Mouse (Mus musculus): ENCODE results near the gene Foxn1. TPM values are rescaled to one million over a fixed set of nuclear protein-coding genes. Genes with fewer than 3 reads are reported as not detected.

The Foxn1 gene
- polyA plus RNA-seq, 1 experiment from 2014 or later = not detected

DNA sequence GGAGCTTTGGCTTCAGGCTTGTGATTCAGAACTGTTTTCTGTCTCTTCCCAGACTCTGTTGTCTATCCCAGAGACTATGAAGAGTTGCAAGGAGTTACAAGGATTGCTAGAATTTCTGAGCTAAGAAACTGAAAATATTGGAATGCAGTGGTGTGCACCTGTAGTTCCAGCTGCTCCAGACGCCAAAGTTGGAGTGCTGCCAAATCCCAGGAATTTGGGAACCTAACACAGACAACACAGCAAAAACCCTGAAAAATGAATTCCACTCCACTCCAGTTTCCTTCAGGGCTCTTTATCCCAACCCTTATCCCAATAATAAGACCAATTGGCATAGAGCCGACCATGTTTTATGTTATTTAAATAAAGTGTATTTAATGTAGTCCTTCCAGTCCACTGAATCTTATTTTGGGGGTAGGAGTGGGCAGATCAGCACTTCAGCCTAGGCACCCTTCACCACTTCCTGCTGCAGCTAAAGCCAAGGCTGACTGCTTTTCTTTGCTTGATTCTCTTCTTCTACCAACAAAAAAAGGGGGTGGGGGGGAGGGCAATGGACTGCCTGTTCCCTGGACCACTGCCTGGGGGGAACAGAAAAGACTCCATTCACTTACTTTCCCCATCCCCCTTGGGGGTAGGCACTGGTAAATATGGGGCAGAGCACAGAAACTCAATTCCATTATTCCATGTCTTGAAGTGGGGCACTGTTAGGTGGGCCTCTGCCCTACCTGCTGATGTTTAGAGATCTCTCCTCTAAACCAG lies 64.1 kb downstream of the Foxn1 start:
- Histone ChIP-seq H3K9ac (ENCODE audit: low read length) (no peak overlapping the region), H3K36me3 (ENCODE audit: control insufficient read depth, insufficient read depth, low read length) (peaks cover 18% of the 10 kb centered on the region; the same call in 1 of the 2 replicates), H3K9me3 (ENCODE audit: control insufficient read depth, low read length) (no peaks in the 10 kb centered on the region), H3K4me2 (ENCODE audit: low read depth, low read length, severe bottlenecking) (no peak overlapping the region), H3K27ac (ENCODE audit: low read depth, low read length) (no peak overlapping the region), H3K4me3 (ENCODE audit: low read depth, low read length) (no peak overlapping the region), H3K4me1 (replicated peaks; ENCODE audit: control insufficient read depth, insufficient read depth, low read length) (peaks cover 4% of the 10 kb centered on the region; the same call in 1 of the 2 replicates), H3K27me3 (ENCODE audit: control insufficient read depth, insufficient read depth, low read length) (no peaks in the 10 kb centered on the region)
- DNase-seq (ENCODE audit: low spot score) (no peak), ATAC-seq (replicated peaks; ENCODE audit: low FRiP score) (0 out of 2 replicates have a peak, but pooled peaks have one; percentile 12)
- 62% methylated on average over 2 of the region's 2 CpGs for WGBS

DNA sequence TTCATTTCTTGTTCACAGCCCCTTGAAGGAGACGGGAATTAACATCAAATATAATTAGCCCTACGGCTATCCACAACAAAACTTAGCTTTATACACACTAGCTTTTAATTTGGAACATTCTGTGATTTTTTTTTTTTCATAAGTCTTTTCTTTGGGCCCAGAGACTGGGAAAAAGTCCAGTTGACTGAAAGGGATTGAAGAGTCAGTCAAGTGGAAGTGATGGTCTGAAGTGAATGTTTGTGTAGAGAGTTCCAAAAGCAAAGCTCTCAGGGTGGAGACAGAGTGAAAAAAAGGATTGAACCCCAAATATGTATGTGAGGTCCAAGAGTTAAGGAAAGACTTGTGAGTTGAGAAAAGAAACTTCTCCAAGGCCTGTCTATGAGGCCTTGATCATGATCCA lies 67.9 kb downstream of the Foxn1 start:
- Histone ChIP-seq H3K4me2 (ENCODE audit: low read depth, low read length, severe bottlenecking) (no peak overlapping the region), H3K4me1 (replicated peaks; ENCODE audit: control insufficient read depth, insufficient read depth, low read length) (peaks cover 4% of the 10 kb centered on the region; the same call in 1 of the 2 replicates), H3K9ac (ENCODE audit: low read length) (no peak overlapping the region), H3K36me3 (ENCODE audit: control insufficient read depth, insufficient read depth, low read length) (peaks cover 41% of the 10 kb centered on the region), H3K27me3 (ENCODE audit: control insufficient read depth, insufficient read depth, low read length) (no peaks in the 10 kb centered on the region), H3K9me3 (ENCODE audit: control insufficient read depth, low read length) (no peaks in the 10 kb centered on the region), H3K4me3 (ENCODE audit: low read depth, low read length) (no peak overlapping the region), H3K27ac (ENCODE audit: low read depth, low read length) (no peak overlapping the region)
- 78% methylated on average over 2 of the region's 2 CpGs for WGBS
- no peak for ATAC-seq (replicated peaks; ENCODE audit: low FRiP score)
- no peak for DNase-seq (ENCODE audit: low spot score)

DNA sequence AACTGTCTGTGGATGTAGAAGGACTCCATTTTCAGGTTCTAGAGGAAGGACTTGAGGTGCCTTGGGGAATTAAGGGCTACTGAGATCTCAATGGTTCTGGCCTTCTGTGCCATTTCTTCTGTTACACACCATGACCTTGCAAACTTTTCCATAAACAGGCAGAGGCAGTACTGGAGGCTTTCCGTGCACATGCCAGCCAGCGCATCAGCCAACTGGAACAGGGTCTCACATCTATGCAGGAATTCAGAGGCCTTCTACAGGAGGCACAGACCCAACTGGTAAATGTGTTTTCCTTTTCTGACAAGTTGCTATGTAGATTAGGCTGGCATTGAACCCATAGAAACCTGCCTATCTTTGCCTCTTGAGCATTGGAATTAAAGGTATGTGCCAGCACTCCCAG lies 72.7 kb downstream of the Foxn1 start:
- no peaks in the 10 kb centered on the region for H3K4me1 ChIP-seq (replicated peaks; ENCODE audit: control insufficient read depth, insufficient read depth, low read length)
- no peak overlapping the region for H3K9ac ChIP-seq (ENCODE audit: low read length)
- DNase-seq (ENCODE audit: low spot score) (no peak), ATAC-seq (replicated peaks; ENCODE audit: low FRiP score) (no peak)
- no peak overlapping the region for H3K4me2 ChIP-seq (ENCODE audit: low read depth, low read length, severe bottlenecking)
- no peak overlapping the region for H3K27ac ChIP-seq (ENCODE audit: low read depth, low read length)
- H3K4me3 ChIP-seq (ENCODE audit: low read depth, low read length) = no peak overlapping the region
- WGBS = 95% methylated on average over 2 of the region's 2 CpGs
- peaks cover 46% of the 10 kb centered on the region for H3K36me3 ChIP-seq (ENCODE audit: control insufficient read depth, insufficient read depth, low read length)
- no peaks in the 10 kb centered on the region for H3K27me3 ChIP-seq (ENCODE audit: control insufficient read depth, insufficient read depth, low read length)
- H3K9me3 ChIP-seq (ENCODE audit: control insufficient read depth, low read length) = no peaks in the 10 kb centered on the region

DNA sequence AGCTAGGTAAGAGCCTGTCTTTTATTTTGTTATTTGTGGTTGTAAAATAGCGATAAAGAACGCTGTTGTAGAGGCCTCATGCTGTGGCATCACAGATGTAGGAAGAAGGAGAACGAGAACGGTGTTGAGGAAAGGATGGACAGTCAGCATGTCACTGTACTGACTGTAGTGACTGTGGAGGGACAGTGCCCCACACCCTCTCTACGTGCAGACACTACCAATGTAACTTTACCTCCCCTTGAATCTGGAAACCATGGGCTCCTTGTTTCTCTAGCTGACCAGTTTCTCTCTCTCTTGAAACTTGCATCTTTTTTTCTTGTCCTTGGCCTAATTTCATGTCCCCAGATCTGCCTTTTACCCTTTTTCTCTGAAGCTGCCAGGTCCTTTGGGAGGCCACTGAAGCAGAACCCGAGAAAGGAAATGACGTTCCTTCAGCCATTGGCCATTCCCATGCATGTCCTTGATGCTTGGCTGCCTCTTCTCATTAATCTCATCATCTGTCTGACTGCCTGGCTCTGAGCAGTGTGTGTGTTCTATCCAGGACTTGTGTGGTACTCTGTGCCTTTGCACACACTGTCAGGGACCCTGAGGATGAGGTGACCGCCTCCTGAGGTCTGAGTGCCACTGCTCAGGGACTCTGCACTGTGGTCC lies 75.4 kb downstream of the Foxn1 start:
- Histone ChIP-seq H3K4me1 (replicated peaks; ENCODE audit: control insufficient read depth, insufficient read depth, low read length) (no peaks in the 10 kb centered on the region), H3K36me3 (ENCODE audit: control insufficient read depth, insufficient read depth, low read length) (peaks cover 31% of the 10 kb centered on the region), H3K27ac (ENCODE audit: low read depth, low read length) (no peak overlapping the region), H3K9me3 (ENCODE audit: control insufficient read depth, low read length) (no peaks in the 10 kb centered on the region), H3K4me2 (ENCODE audit: low read depth, low read length, severe bottlenecking) (no peak overlapping the region), H3K27me3 (ENCODE audit: control insufficient read depth, insufficient read depth, low read length) (no peaks in the 10 kb centered on the region), H3K4me3 (ENCODE audit: low read depth, low read length) (no peak overlapping the region), H3K9ac (ENCODE audit: low read length) (no peak overlapping the region)
- ATAC-seq (replicated peaks; ENCODE audit: low FRiP score) = no peak
- 91% methylated on average over 8 of the region's 8 CpGs for WGBS
- no peak for DNase-seq (ENCODE audit: low spot score)

Other genes starting within 250 kb of the Foxn1 start
- 77.7 and 79.6 TPM in 2 replicates for gene Traf4, start 221.0 kb downstream of the Foxn1 start, polyA plus RNA-seq (2014; fragmentation: Nextera tagmentation; extraction: Ambion mirVana)
- gene Nek8, start 209.9 kb downstream of the Foxn1 start, polyA plus RNA-seq (2014; fragmentation: Nextera tagmentation; extraction: Ambion mirVana) = 7.6 and 9.6 TPM in 2 replicates
- 7.1 and 9.9 TPM in 2 replicates for gene Tlcd1, start 209.8 kb downstream of the Foxn1 start, polyA plus RNA-seq (2014; fragmentation: Nextera tagmentation; extraction: Ambion mirVana)
- 1,094 and 1,161 TPM in 2 replicates for gene Rpl23a, start 203.0 kb downstream of the Foxn1 start, polyA plus RNA-seq (2014; fragmentation: Nextera tagmentation; extraction: Ambion mirVana)
- gene Rab34, start 198.1 kb downstream of the Foxn1 start, polyA plus RNA-seq (2014; fragmentation: Nextera tagmentation; extraction: Ambion mirVana) = 54.7 and 58.8 TPM in 2 replicates
- 1.4 and 1.6 TPM in 2 replicates for gene Proca1, start 193.2 kb downstream of the Foxn1 start, polyA plus RNA-seq (2014; fragmentation: Nextera tagmentation; extraction: Ambion mirVana)
- gene Sdf2, start 140.8 kb downstream of the Foxn1 start, polyA plus RNA-seq (2014; fragmentation: Nextera tagmentation; extraction: Ambion mirVana) = 41.0 and 52.3 TPM in 2 replicates
- gene Supt6, start 140.6 kb downstream of the Foxn1 start, polyA plus RNA-seq (2014; fragmentation: Nextera tagmentation; extraction: Ambion mirVana) = 33.7 and 34.0 TPM in 2 replicates
- gene 2610507B11Rik, start 124.8 kb downstream of the Foxn1 start, polyA plus RNA-seq (2014; fragmentation: Nextera tagmentation; extraction: Ambion mirVana) = 75.1 and 84.6 TPM in 2 replicates
- 0.21 and 0.87 TPM in 2 replicates for gene BC030499, start 95.7 kb downstream of the Foxn1 start, polyA plus RNA-seq (2014; fragmentation: Nextera tagmentation; extraction: Ambion mirVana)
- gene Spag5, start 85.0 kb downstream of the Foxn1 start, polyA plus RNA-seq (2014; fragmentation: Nextera tagmentation; extraction: Ambion mirVana) = 75.5 and 76.1 TPM in 2 replicates
- gene Aldoc, start 63.6 kb downstream of the Foxn1 start, polyA plus RNA-seq (2014; fragmentation: Nextera tagmentation; extraction: Ambion mirVana) = 3.3 and 7.4 TPM in 2 replicates
- 69.6 and 70.3 TPM in 2 replicates for gene Pigs, start 58.1 kb downstream of the Foxn1 start, polyA plus RNA-seq (2014; fragmentation: Nextera tagmentation; extraction: Ambion mirVana)
- gene Unc119, start 43.1 kb downstream of the Foxn1 start, polyA plus RNA-seq (2014; fragmentation: Nextera tagmentation; extraction: Ambion mirVana) = 73.2 and 77.4 TPM in 2 replicates
- gene Slc13a2, start 35.7 kb upstream of the Foxn1 start, polyA plus RNA-seq (2014; fragmentation: Nextera tagmentation; extraction: Ambion mirVana) = not detected in 2 replicates
- gene Slc46a1, start 79.1 kb upstream of the Foxn1 start, polyA plus RNA-seq (2014; fragmentation: Nextera tagmentation; extraction: Ambion mirVana) = 18.4 TPM in 2 replicates
- 18.4 and 24.9 TPM in 2 replicates for gene Sarm1, start 111.2 kb upstream of the Foxn1 start, polyA plus RNA-seq (2014; fragmentation: Nextera tagmentation; extraction: Ambion mirVana)
- gene Vtn, start 112.5 kb upstream of the Foxn1 start, polyA plus RNA-seq (2014; fragmentation: Nextera tagmentation; extraction: Ambion mirVana) = 36.3 and 38.6 TPM in 2 replicates
- not detected in 2 replicates for gene Sebox, start 116.9 kb upstream of the Foxn1 start, polyA plus RNA-seq (2014; fragmentation: Nextera tagmentation; extraction: Ambion mirVana)
- 77.1 and 77.2 TPM in 2 replicates for gene Tmem199, start 125.6 kb upstream of the Foxn1 start, polyA plus RNA-seq (2014; fragmentation: Nextera tagmentation; extraction: Ambion mirVana)
- gene Poldip2, start 125.6 kb upstream of the Foxn1 start, polyA plus RNA-seq (2014; fragmentation: Nextera tagmentation; extraction: Ambion mirVana) = 144 and 155 TPM in 2 replicates
- 85.8 and 90.1 TPM in 2 replicates for gene Tnfaip1, start 149.8 kb upstream of the Foxn1 start, polyA plus RNA-seq (2014; fragmentation: Nextera tagmentation; extraction: Ambion mirVana)
- gene Ift20, start 149.8 kb upstream of the Foxn1 start, polyA plus RNA-seq (2014; fragmentation: Nextera tagmentation; extraction: Ambion mirVana) = 87.3 and 92.3 TPM in 2 replicates
- gene Tmem97, start 164.2 kb upstream of the Foxn1 start, polyA plus RNA-seq (2014; fragmentation: Nextera tagmentation; extraction: Ambion mirVana) = 77.6 and 87.4 TPM in 2 replicates

Data from forebrain, embryonic 11.5 days (tissue).